Mouse (Mus musculus) CH12.LX (cell line): ENCODE results near the gene Cldn9.

Experiments used
- BHLHE40 ChIP-seq: IDR thresholded peaks from 2 replicates; pipeline ENCODE4 v1.6.1; 2011; ENCODE audit warnings: mild to moderate bottlenecking, low read depth, low read length, improper control_type of control experiment
- CHD2 ChIP-seq: IDR thresholded peaks from 2 replicates; pipeline ENCODE4 v1.6.1; 2011; ENCODE audit warnings: low read length, improper control_type of control experiment
- CTCF ChIP-seq, 2 experiments: IDR thresholded peaks in 1 of 2; conservative IDR thresholded peaks in 1 of 2; 2 replicates each; pipeline ENCODE4 v1.5.1; 2011 to 2012; ENCODE audit warnings: low read depth in 2 of 2, low read length in 2 of 2, improper control_type of control experiment in 1 of 2, inconsistent platforms in 1 of 2, mild to moderate bottlenecking in 1 of 2, moderate library complexity in 1 of 2
- EP300 ChIP-seq: IDR thresholded peaks from 2 replicates; pipeline ENCODE4 v1.6.1; 2011; ENCODE audit warnings: low read length, improper control_type of control experiment
- JUND ChIP-seq: conservative IDR thresholded peaks from 2 replicates; pipeline ENCODE4 v1.6.1; 2011; ENCODE audit warnings: low read depth, low read length, improper control_type of control experiment
- MAX ChIP-seq: IDR thresholded peaks from 2 replicates; pipeline ENCODE4 v1.6.1; 2011; ENCODE audit warnings: low read length, improper control_type of control experiment
- MEF2A ChIP-seq: IDR thresholded peaks from 2 replicates; pipeline ENCODE4 v1.6.1; 2014; ENCODE audit warnings: low read depth, mild to moderate bottlenecking, inconsistent platforms, low read length, improper control_type of control experiment, borderline replicate concordance
- POLR2A ChIP-seq: IDR thresholded peaks from 2 replicates; pipeline ENCODE4 v1.6.1; 2011; ENCODE audit warnings: low read depth, mild to moderate bottlenecking, improper control_type of control experiment, low read length
- SIN3A ChIP-seq: IDR thresholded peaks from 2 replicates; pipeline ENCODE4 v1.6.1; 2012; ENCODE audit warnings: low read length, improper control_type of control experiment, inconsistent platforms
- USF2 ChIP-seq: conservative IDR thresholded peaks from 2 replicates; pipeline ENCODE4 v1.6.1; 2011; ENCODE audit warnings: low read depth, low read length, improper control_type of control experiment
- ZMIZ1 ChIP-seq: IDR thresholded peaks from 2 replicates; pipeline ENCODE4 v1.6.1; 2012; ENCODE audit warnings: low read depth, mild to moderate bottlenecking, inconsistent platforms, low read length, improper control_type of control experiment
- ZNF384 ChIP-seq: IDR thresholded peaks from 2 replicates; pipeline ENCODE4 v1.6.1; 2012; ENCODE audit warnings: low read depth, low read length, improper control_type of control experiment, inconsistent platforms

DNA sequence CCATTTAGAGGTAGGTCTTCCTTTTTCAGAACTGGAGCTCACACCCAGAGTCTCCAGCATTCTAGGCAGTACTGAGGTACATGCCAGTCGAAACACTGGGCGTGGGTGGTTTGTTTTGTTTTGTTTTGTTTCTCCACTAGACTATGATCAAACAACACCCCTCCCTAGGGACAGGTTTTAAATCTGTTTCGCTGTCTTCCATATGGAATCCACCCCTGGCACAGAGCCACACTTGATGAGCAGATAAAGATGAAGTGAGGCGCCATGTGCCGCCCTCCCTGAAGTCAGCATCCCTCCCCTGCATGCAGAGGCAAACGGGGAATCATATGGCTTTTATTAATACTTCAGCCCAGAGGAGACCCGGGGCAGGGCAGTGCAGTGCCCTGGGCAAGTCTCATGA is 20.9 kb upstream of the Cldn9 start:
- TF ChIP-seq ZMIZ1 (no peak), CTCF (conservative IDR thresholded peaks at IDR 0.05 in 1 of 2, IDR thresholded peaks at IDR 0.05 in 1 of 2; ENCODE audit: low read depth in 2 of 2, low read length in 2 of 2) (no peak), USF2 (no peak), POLR2A (no peak), ZNF384 (no peak), EP300 (no peak), MEF2A (no peak), BHLHE40 (no peak), MAX (no peak), JUND (no peak), CHD2 (no peak), SIN3A (no peak)
